Mouse (Mus musculus) B cell, adult (primary cell): Measurements from ENCODE around the gene 2610301B20Rik. TPM values are rescaled to one million over a fixed set of nuclear protein-coding genes. Genes with fewer than 3 reads are reported as not detected.

Experiments
- total RNA-seq: library from RNA; stranded (reverse); gene quantifications from 4 replicates; pipeline ENCODE4 v1.2.4, GENCODE M21; 2023; ENCODE audit not compliant: inconsistent age

2610301B20Rik gene
- total RNA-seq: 4.6 to 7.2 TPM (median 5.4 TPM) in 4 replicates

DNA sequence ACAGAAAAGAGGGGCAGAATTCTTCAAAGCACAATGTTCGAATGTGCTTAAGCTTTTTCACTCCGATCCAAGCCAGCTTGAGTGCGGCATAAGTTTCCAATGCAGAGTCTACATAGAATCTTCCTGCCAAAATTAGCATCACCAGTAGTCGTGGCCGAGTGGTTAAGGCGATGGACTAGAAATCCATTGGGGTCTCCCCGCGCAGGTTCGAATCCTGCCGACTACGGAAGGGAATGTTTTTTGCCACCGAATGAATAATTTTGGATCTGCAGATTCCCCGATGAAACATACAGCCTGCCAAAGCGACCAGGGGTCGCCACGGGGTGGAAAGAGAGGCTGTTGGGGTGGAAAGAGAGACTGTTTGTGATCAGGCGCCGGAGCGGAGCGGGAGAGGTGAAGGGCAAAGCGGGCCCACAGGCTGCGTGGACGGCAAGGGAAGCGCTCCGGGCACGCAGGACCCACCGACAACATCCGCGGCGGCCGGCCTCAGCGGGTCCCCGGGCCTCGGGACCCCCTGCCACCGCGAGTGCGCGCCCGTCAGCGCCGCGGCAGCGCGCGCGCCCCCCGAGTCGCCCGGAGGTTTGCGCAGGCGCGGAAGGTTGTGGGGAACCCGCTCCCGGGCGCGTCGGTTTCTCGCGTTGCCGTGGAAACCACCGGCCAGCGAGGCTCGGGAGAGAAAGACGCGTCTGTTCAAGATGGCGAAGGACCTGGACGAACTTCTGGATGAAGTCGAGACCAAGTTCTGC is at the start of gene 2610301B20Rik:
Gene 2610301B20Rik (plus strand): TSS at position 579 of the 746 bp plus-strand sequence.

